Mouse (Mus musculus): ENCODE measurements around the gene Vps52. TPM values are rescaled to one million over a fixed set of nuclear protein-coding genes. Genes with fewer than 3 reads are reported as not detected.
A peak's percentile ranks its signal among the peaks of the same experiment; 100 is the strongest.

Gene Vps52
- total RNA-seq, 2 experiments from 2014 or later: 29.6 to 33.5 TPM

- DNase-seq (ENCODE audit: low spot score): peak; percentile 84
Observed at GRCm38 (mm10) chr17:33919351-33920281, 36.0 kb upstream of the Vps52 start.

GRCm38 (mm10) chr17:33920282-33921097 lies 35.1 kb upstream of the Vps52 start:
- peak; percentile 84 for DNase-seq (ENCODE audit: low spot score)

- DNase-seq (ENCODE audit: low spot score): no peak
Observed at GRCm38 (mm10) chr17:33921361-33921760, 34.3 kb upstream of the Vps52 start.

- DNase-seq (ENCODE audit: low spot score): no peak
Observed at GRCm38 (mm10) chr17:33924577-33925283, 30.9 kb upstream of the Vps52 start.

- DNase-seq (ENCODE audit: low spot score): no peak
Observed at GRCm38 (mm10) chr17:33925406-33926116, 30.1 kb upstream of the Vps52 start.

- DNase-seq (ENCODE audit: low spot score): no peak
Observed at GRCm38 (mm10) chr17:33926207-33926932, 29.2 kb upstream of the Vps52 start.

GRCm38 (mm10) chr17:33928251-33928947 lies 27.2 kb upstream of the Vps52 start:
- no peak for DNase-seq (ENCODE audit: low spot score)

- peak; percentile 92 for DNase-seq (ENCODE audit: low spot score)
Observed at GRCm38 (mm10) chr17:33929371-33930279, 26.0 kb upstream of the Vps52 start, which contains the start of gene Rgl2. Rgl2 (plus strand) TSS chr17:33929543.

- DNase-seq (ENCODE audit: low spot score): peak; percentile 53
Observed at GRCm38 (mm10) chr17:33930280-33931158, 25.1 kb upstream of the Vps52 start.

GRCm38 (mm10) chr17:33931159-33931866 lies 24.3 kb upstream of the Vps52 start:
- no peak for DNase-seq (ENCODE audit: low spot score)

GRCm38 (mm10) chr17:33931947-33932346 lies 23.7 kb upstream of the Vps52 start:
- DNase-seq (ENCODE audit: low spot score): no peak

- no peak for DNase-seq (ENCODE audit: low spot score)
Observed at GRCm38 (mm10) chr17:33932448-33932847, 23.2 kb upstream of the Vps52 start.

GRCm38 (mm10) chr17:33932970-33933369 lies 22.6 kb upstream of the Vps52 start:
- no peak for DNase-seq (ENCODE audit: low spot score)

GRCm38 (mm10) chr17:33935422-33936055 lies 20.1 kb upstream of the Vps52 start:
- no peak for DNase-seq (ENCODE audit: low spot score)

- no peak for DNase-seq (ENCODE audit: low spot score)
Observed at GRCm38 (mm10) chr17:33936993-33937392, 18.6 kb upstream of the Vps52 start.

GRCm38 (mm10) chr17:33938783-33939182 lies 16.8 kb upstream of the Vps52 start:
- no peak for DNase-seq (ENCODE audit: low spot score)
